17 mouse cellular contexts compared by ENCODE assay signal in the genomic region with DNA sequence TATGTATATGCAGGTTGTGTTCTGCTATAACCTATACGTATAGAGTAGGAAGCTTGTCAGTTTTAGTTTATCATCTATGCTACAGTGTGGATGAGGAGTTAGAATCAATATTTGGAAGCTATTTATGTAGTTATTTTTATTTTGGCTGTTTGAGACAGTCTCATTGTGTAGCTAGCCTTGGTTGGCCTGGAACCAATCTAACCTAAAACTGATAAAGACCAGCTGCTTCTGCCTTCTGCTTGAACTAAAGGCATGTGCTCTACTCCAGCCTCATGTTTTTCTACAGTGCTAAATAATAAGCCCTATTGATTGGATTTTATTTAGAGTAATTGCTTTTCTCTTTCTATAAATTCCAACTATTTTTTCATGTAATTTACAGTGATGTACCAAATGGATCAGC.
DNase-seq lines count a peak whose midpoint lies in the region.
"Had no signal": no experiment of that assay in that cellular context is flagged by ENCODE, and none has a peak within 500 bp of the region (broad histone marks: within the 10 kb centered on the region; RNA-seq: fewer than 3 reads in every experiment).

No protein-coding gene starts in this region.

- DNase-seq in cerebellum, adult 9-11 months = peak; percentile 10
- DNase-seq in cerebellum, postnatal 4 days (ENCODE audit: low spot score in 2 of 2) = no peak
- DNase-seq in kidney, postnatal 14 days = peak; percentile 55
- DNase-seq in kidney, adult 11 months = no peak
- DNase-seq in lung, postnatal 36 days = peak; percentile 39
- DNase-seq in lung, adult 18-20 months = no peak
- peak; percentile 70 for DNase-seq in layer of hippocampus, adult 9-11 months
- DNase-seq in right cerebral cortex, postnatal 25 days = no peak
- DNase-seq: adrenal gland, postnatal 14 days; cerebellum, postnatal 14 days; heart, adult 11 months; heart, postnatal 10 days; left cerebral cortex, postnatal 4 days; lung, postnatal 14 days; midbrain, embryonic 14.5 days; retina, postnatal 1 day; thymus, postnatal 25 days had no signal

Comparison
In these comparisons a context has a peak if more than half of its experiments do, and no peak if none do; other contexts are left out.
1. DNase-seq: peak in cerebellum, adult 9-11 months (single experiment), kidney, postnatal 14 days (single experiment), lung, postnatal 36 days (single experiment) and layer of hippocampus, adult 9-11 months (single experiment); none in cerebellum, postnatal 4 days (0 of 2), kidney, adult 11 months (single experiment), lung, adult 18-20 months (0 of 2) and right cerebral cortex, postnatal 25 days (single experiment).